Mouse (Mus musculus): Measurements from ENCODE around the gene Gpn2.

Gene Gpn2

GRCm38 (mm10) chr4:133625621-133626071 lies 41.5 kb downstream of the Gpn2 start:
- peak in 1 of 2 experiments; percentile 52 for DNase-seq

DNA sequence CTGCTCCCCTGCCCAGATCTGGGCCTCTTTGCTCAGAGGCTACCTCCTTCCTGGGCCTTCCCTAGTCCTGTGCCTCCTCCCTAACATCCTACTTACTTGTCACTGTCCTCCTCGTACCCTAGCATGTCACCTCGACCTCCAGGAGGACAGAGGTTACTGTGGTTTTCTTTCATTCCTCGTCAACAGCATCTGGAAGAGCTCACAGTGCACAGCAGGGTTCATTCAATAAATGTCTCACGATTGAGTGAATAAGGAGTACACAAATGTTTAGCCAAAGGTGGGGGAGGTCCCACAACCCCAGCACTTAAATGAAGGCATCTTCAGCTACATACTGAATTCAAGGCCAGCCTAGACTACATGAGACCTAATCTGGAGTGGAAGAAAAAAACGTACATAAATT lies 42.1 kb downstream of the Gpn2 start:
- no peak for DNase-seq

GRCm38 (mm10) chr4:133626621-133627020 lies 42.5 kb downstream of the Gpn2 start:
- DNase-seq = no peak

DNA sequence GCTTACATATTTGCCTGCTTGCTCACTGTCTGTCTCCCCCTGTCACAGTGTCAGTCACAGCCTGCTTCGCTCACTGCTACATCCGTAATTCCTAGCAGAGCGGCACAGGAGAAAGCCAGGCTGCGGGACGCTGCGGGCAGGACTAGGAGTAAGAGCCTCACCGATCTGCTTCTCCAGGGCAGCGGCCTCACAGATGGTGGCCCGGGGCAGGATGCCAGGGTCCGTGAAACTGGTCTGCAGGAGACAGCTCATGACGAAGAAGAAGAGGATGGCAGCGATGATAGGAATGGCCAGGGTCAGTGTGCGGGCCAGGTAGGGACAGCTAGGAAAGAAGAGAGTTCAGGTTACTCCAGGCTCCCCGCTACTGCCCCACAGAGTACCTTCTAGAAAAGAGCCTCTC lies 42.9 kb downstream of the Gpn2 start:
- DNase-seq = peak; percentile 74 to 76

- no peak for DNase-seq
These were observed 44.4 kb downstream of the Gpn2 start for GRCm38 (mm10) chr4:133628517-133628916.

- DNase-seq = no peak
These were observed 45.0 kb downstream of the Gpn2 start for GRCm38 (mm10) chr4:133629191-133629590.

- DNase-seq = peak; percentile 80 to 81
These were observed 46.3 kb downstream of the Gpn2 start for GRCm38 (mm10) chr4:133630326-133630920.

DNA sequence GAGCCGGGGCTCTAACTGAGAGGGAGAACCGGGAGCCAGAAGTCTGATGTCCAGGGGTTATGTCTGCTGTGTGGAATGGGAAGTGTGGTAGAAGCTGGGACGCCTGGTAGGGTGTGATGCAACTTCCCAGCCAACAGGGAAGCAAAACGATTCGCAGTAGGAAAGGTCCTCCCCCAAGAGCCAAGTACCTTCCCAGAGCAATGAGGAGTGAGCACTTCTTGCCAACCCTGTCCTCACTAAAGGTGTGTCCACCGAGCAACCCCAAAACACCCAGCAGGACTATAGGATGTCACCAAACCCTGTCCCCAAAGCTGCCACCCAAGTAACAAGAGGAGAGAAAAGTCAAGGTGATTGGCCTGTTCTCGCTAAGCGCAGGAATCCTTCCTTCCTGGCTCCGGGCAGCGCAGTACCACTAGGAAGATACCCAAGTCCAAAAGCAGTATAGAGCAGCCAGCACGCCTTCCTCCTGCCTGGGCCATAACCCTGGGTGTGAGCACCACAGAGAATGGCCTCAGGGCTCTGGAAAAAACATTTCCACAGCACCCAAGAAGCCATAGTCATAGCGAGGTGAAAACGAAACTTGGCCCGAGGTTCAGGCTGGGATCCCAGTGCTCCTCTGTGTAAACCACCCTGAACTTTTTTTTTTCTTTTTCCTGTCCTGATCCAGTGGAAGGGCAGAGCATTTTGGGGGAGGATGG lies 47.1 kb downstream of the Gpn2 start:
- no peak for DNase-seq

GRCm38 (mm10) chr4:133631769-133632411 lies 47.7 kb downstream of the Gpn2 start:
- peak in 1 of 2 experiments; percentile 45 for DNase-seq

- DNase-seq = no peak
These were observed 48.5 kb downstream of the Gpn2 start for GRCm38 (mm10) chr4:133632483-133633327.

DNA sequence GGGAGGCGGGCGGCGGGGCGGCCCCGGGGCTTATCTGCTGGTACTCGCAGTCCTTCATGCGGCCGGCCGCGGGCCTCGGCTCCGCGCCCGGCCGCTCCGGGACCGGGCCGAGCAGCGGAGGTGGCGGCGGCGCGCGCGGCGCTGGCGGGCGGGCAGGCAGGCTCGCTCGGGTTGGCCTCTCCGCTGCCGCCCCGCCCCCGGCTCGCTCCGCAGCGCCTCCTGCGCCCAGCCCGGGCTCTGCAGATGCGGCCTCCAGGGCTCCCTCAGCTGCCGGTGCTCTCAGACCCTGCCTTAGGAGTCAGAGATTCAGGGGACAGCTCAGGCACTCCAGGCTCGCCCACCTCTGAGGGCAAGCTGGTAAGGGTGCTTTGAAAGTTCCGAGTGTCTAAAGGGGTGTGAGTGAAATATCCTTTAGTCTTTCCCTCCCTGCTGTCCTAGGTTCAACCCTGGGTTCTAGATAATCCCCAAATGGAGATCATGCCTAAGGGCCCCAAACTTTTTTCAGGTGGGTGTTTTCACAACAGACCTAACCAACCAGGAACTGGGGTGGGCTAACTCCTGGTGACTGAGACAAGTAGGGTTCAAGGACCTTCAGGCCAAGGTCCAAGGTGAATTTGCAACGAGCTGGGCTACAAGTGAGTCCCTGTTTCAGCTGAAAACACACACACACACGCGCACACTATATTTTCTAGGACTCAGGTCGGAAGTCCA lies 49.3 kb downstream of the Gpn2 start:
- peak; percentile 92 to 93 for DNase-seq

GRCm38 (mm10) chr4:133634043-133634410 lies 49.9 kb downstream of the Gpn2 start:
- no peak for DNase-seq
